Mouse (Mus musculus): Measurements from ENCODE around the gene Tacr1. TPM values are rescaled to one million over a fixed set of nuclear protein-coding genes. Genes with fewer than 3 reads are reported as not detected.
"Not testable (repeated sequence)": the region's sequence is repeated elsewhere in the genome, so short reads cannot be mapped to it uniquely, and the experiment has no call there.

Tacr1 gene
- polyA plus RNA-seq (2012; ENCODE audit: insufficient read depth, insufficient read length, missing spikeins): not detected in 2 replicates

- TF ChIP-seq POLR2A (IDR thresholded peaks at IDR 0.05; ENCODE audit: borderline replicate concordance, low read depth, low read length) (no peak), CTCF (IDR thresholded peaks at IDR 0.05; ENCODE audit: low read depth, low read length) (no peak)
- H3K27ac ChIP-seq (ENCODE audit: insufficient read depth, low read depth, low read length): no peak within 1 kb of the TSS
- H3K4me1 ChIP-seq (ENCODE audit: control insufficient read depth, insufficient read depth, low read length): no peaks in the 10 kb centered on the region
- no peak within 1 kb of the TSS for H3K4me3 ChIP-seq (ENCODE audit: insufficient read depth, low read length)
Measured at GRCm38 (mm10) chr6:82401595-82402451, at the start of gene Tacr1. Tacr1 (plus strand) TSS chr6:82402334.

- Histone ChIP-seq H3K4me3 (ENCODE audit: insufficient read depth, low read length) (no peak overlapping the region), H3K4me1 (ENCODE audit: control insufficient read depth, insufficient read depth, low read length) (no peaks in the 10 kb centered on the region), H3K27ac (ENCODE audit: insufficient read depth, low read depth, low read length) (no peak overlapping the region)
- TF ChIP-seq CTCF (IDR thresholded peaks at IDR 0.05; ENCODE audit: low read depth, low read length) (no peak), POLR2A (IDR thresholded peaks at IDR 0.05; ENCODE audit: borderline replicate concordance, low read depth, low read length) (no peak)
Measured at GRCm38 (mm10) chr6:82376144-82376543, 26.0 kb upstream of the Tacr1 start.

- H3K27ac ChIP-seq (ENCODE audit: insufficient read depth, low read depth, low read length): no peak overlapping the region
- TF ChIP-seq CTCF (IDR thresholded peaks at IDR 0.05; ENCODE audit: low read depth, low read length): no peak
- no peaks in the 10 kb centered on the region for H3K4me1 ChIP-seq (ENCODE audit: control insufficient read depth, insufficient read depth, low read length)
- H3K4me3 ChIP-seq (ENCODE audit: insufficient read depth, low read length): no peak overlapping the region
Measured at GRCm38 (mm10) chr6:82383556-82383955, 18.6 kb upstream of the Tacr1 start.

GRCm38 (mm10) chr6:82402501-82403495 lies 664 bp downstream of the Tacr1 start:
- Histone ChIP-seq H3K27ac (ENCODE audit: insufficient read depth, low read depth, low read length) (no peak overlapping the region), H3K4me1 (ENCODE audit: control insufficient read depth, insufficient read depth, low read length) (no peaks in the 10 kb centered on the region), H3K4me3 (ENCODE audit: insufficient read depth, low read length) (no peak overlapping the region)
- TF ChIP-seq CTCF (IDR thresholded peaks at IDR 0.05; ENCODE audit: low read depth, low read length) (no peak), POLR2A (IDR thresholded peaks at IDR 0.05; ENCODE audit: borderline replicate concordance, low read depth, low read length) (no peak)

- TF ChIP-seq CTCF (IDR thresholded peaks at IDR 0.05; ENCODE audit: low read depth, low read length) (no peak), POLR2A (IDR thresholded peaks at IDR 0.05; ENCODE audit: borderline replicate concordance, low read depth, low read length) (no peak)
- Histone ChIP-seq H3K27ac (ENCODE audit: insufficient read depth, low read depth, low read length) (no peak overlapping the region), H3K4me3 (ENCODE audit: insufficient read depth, low read length) (no peak overlapping the region), H3K4me1 (ENCODE audit: control insufficient read depth, insufficient read depth, low read length) (no peaks in the 10 kb centered on the region)
Measured at GRCm38 (mm10) chr6:82418367-82418766, 16.2 kb downstream of the Tacr1 start.

- H3K4me3 ChIP-seq (ENCODE audit: insufficient read depth, low read length): no peak overlapping the region
- TF ChIP-seq CTCF (IDR thresholded peaks at IDR 0.05; ENCODE audit: low read depth, low read length) (no peak), POLR2A (IDR thresholded peaks at IDR 0.05; ENCODE audit: borderline replicate concordance, low read depth, low read length) (no peak)
- no peaks in the 10 kb centered on the region for H3K4me1 ChIP-seq (ENCODE audit: control insufficient read depth, insufficient read depth, low read length)
- no peak overlapping the region for H3K27ac ChIP-seq (ENCODE audit: insufficient read depth, low read depth, low read length)
Measured at GRCm38 (mm10) chr6:82420222-82420621, 18.1 kb downstream of the Tacr1 start.

GRCm38 (mm10) chr6:82428890-82429289 lies 26.8 kb downstream of the Tacr1 start:
- no peak overlapping the region for H3K4me3 ChIP-seq (ENCODE audit: insufficient read depth, low read length)
- no peaks in the 10 kb centered on the region for H3K4me1 ChIP-seq (ENCODE audit: control insufficient read depth, insufficient read depth, low read length)
- TF ChIP-seq CTCF (IDR thresholded peaks at IDR 0.05; ENCODE audit: low read depth, low read length) (0 out of 2 replicates have a peak, but pooled peaks have one; percentile 26), POLR2A (IDR thresholded peaks at IDR 0.05; ENCODE audit: borderline replicate concordance, low read depth, low read length) (no peak)
- H3K27ac ChIP-seq (ENCODE audit: insufficient read depth, low read depth, low read length): no peak overlapping the region

GRCm38 (mm10) chr6:82429766-82430165 lies 27.6 kb downstream of the Tacr1 start:
- Histone ChIP-seq H3K27ac (ENCODE audit: insufficient read depth, low read depth, low read length) (no peak overlapping the region), H3K4me1 (ENCODE audit: control insufficient read depth, insufficient read depth, low read length) (no peaks in the 10 kb centered on the region), H3K4me3 (ENCODE audit: insufficient read depth, low read length) (no peak overlapping the region)
- TF ChIP-seq POLR2A (IDR thresholded peaks at IDR 0.05; ENCODE audit: borderline replicate concordance, low read depth, low read length) (no peak), CTCF (IDR thresholded peaks at IDR 0.05; ENCODE audit: low read depth, low read length) (no peak)

GRCm38 (mm10) chr6:82437174-82437573 lies 35.0 kb downstream of the Tacr1 start:
- Histone ChIP-seq H3K4me3 (ENCODE audit: insufficient read depth, low read length) (no peak overlapping the region), H3K4me1 (ENCODE audit: control insufficient read depth, insufficient read depth, low read length) (no peaks in the 10 kb centered on the region), H3K27ac (ENCODE audit: insufficient read depth, low read depth, low read length) (no peak overlapping the region)
- TF ChIP-seq CTCF (IDR thresholded peaks at IDR 0.05; ENCODE audit: low read depth, low read length) (no peak), POLR2A (IDR thresholded peaks at IDR 0.05; ENCODE audit: borderline replicate concordance, low read depth, low read length) (no peak)

- not testable (repeated sequence) for H3K4me3 ChIP-seq (ENCODE audit: insufficient read depth, low read length); H3K27ac ChIP-seq (ENCODE audit: insufficient read depth, low read depth, low read length); H3K4me1 ChIP-seq (ENCODE audit: control insufficient read depth, insufficient read depth, low read length)
Measured at GRCm38 (mm10) chr6:82452206-82453095, 50.3 kb downstream of the Tacr1 start.

All from bone marrow macrophage, adult 2 months (primary cell).